Mouse (Mus musculus): ENCODE data around the gene Cebpe. TPM values are rescaled to one million over a fixed set of nuclear protein-coding genes. Genes with fewer than 3 reads are reported as not detected.

The Cebpe gene
- polyA plus RNA-seq, 1 experiment = not detected

GRCm38 (mm10) chr14:54749238-54749637, 37.3 kb upstream of the Cebpe start:
- Histone ChIP-seq H3K9ac (ENCODE audit: low read depth, poor library complexity, severe bottlenecking) (no peak overlapping the region), H3K4me3 (ENCODE audit: low read depth, low read length) (no peak overlapping the region), H3K27me3 (ENCODE audit: control insufficient read depth, insufficient read depth, low read length, poor library complexity, severe bottlenecking) (no peaks in the 10 kb centered on the region), H3K36me3 (ENCODE audit: control insufficient read depth, insufficient read depth, low read length, poor library complexity, severe bottlenecking) (no peaks in the 10 kb centered on the region), H3K9me3 (replicated peaks; ENCODE audit: control insufficient read depth, insufficient read depth, low read length, poor library complexity, severe bottlenecking) (no peaks in the 10 kb centered on the region), H3K27ac (ENCODE audit: insufficient read depth, low read length) (no peak overlapping the region), H3K4me1 (ENCODE audit: control insufficient read depth, insufficient read depth, low read length) (peaks cover 4% of the 10 kb centered on the region)
- TF ChIP-seq CTCF (IDR thresholded peaks at IDR 0.05; ENCODE audit: low read depth, low read length) = no peak
- TF ChIP-seq EP300 (IDR thresholded peaks at IDR 0.05; ENCODE audit: insufficient read depth, low read depth, low read length) = no peak
- TF ChIP-seq POLR2A (IDR thresholded peaks at IDR 0.05; ENCODE audit: insufficient read depth, low read length) = no peak

DNA sequence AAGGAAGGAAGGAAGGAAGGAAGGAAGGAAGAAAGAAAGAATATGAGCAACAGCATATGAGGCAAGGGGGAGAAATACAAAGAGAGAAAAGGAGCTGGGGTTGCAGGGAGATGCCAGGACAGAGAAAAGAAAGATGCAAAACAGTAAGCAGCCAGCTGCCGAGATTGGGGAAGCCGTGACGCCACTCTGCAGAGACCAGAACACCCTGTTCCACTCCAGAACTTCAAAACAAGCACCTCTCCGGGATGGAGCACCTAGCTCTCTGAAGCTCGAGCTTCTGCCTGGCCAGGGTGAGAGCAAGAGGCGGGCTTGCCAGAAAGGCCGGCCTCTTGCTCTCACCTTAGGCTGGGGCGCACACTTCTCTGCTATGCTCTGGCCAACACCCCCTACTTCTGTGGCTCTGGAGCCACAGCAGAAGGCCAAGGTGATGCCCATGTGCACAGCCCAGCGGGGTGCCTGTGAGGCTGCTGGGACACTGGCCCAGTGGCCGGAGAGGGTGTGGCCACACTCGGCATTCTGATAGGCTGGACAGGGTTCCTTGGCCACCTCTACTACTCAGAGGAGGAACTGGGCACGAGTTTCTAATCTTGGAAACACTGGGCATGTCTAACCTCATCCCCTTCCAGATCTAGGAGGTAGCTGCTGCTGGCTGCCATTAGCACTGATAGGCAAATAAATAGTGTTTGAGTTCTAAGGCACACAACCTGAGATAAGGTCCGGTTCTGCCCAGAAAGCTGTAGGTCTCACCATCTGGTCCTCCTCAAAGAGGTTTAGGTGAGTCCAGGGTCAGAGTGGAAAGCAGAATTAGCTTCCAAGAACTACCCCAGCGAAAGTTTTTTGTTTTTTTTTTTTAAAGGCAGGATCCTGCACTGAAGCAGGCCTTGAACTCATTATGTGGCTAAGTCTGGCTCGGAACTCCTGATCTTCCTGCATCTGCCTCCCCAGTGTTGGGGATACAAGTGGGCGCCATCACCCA, 36.3 kb upstream of the Cebpe start:
- no peak overlapping the region for H3K9ac ChIP-seq (ENCODE audit: low read depth, poor library complexity, severe bottlenecking)
- no peaks in the 10 kb centered on the region for H3K9me3 ChIP-seq (replicated peaks; ENCODE audit: control insufficient read depth, insufficient read depth, low read length, poor library complexity, severe bottlenecking)
- H3K4me1 ChIP-seq (ENCODE audit: control insufficient read depth, insufficient read depth, low read length) = peaks cover 2% of the 10 kb centered on the region
- no peak for TF ChIP-seq CTCF (IDR thresholded peaks at IDR 0.05; ENCODE audit: low read depth, low read length)
- no peak for TF ChIP-seq POLR2A (IDR thresholded peaks at IDR 0.05; ENCODE audit: insufficient read depth, low read length)
- no peak for TF ChIP-seq EP300 (IDR thresholded peaks at IDR 0.05; ENCODE audit: insufficient read depth, low read depth, low read length)
- no peak overlapping the region for H3K27ac ChIP-seq (ENCODE audit: insufficient read depth, low read length)
- H3K4me3 ChIP-seq (ENCODE audit: low read depth, low read length) = no peak overlapping the region
- no peaks in the 10 kb centered on the region for H3K36me3 ChIP-seq (ENCODE audit: control insufficient read depth, insufficient read depth, low read length, poor library complexity, severe bottlenecking)
- H3K27me3 ChIP-seq (ENCODE audit: control insufficient read depth, insufficient read depth, low read length, poor library complexity, severe bottlenecking) = no peaks in the 10 kb centered on the region

- Histone ChIP-seq H3K4me3 (ENCODE audit: low read depth, low read length) (no peak overlapping the region), H3K36me3 (ENCODE audit: control insufficient read depth, insufficient read depth, low read length, poor library complexity, severe bottlenecking) (no peaks in the 10 kb centered on the region), H3K9ac (ENCODE audit: low read depth, poor library complexity, severe bottlenecking) (no peak overlapping the region), H3K9me3 (replicated peaks; ENCODE audit: control insufficient read depth, insufficient read depth, low read length, poor library complexity, severe bottlenecking) (no peaks in the 10 kb centered on the region), H3K27me3 (ENCODE audit: control insufficient read depth, insufficient read depth, low read length, poor library complexity, severe bottlenecking) (no peaks in the 10 kb centered on the region), H3K4me1 (ENCODE audit: control insufficient read depth, insufficient read depth, low read length) (peaks cover 2% of the 10 kb centered on the region), H3K27ac (ENCODE audit: insufficient read depth, low read length) (no peak overlapping the region)
- TF ChIP-seq POLR2A (IDR thresholded peaks at IDR 0.05; ENCODE audit: insufficient read depth, low read length) (no peak), EP300 (IDR thresholded peaks at IDR 0.05; ENCODE audit: insufficient read depth, low read depth, low read length) (no peak), CTCF (IDR thresholded peaks at IDR 0.05; ENCODE audit: low read depth, low read length) (no peak)
Measured at GRCm38 (mm10) chr14:54746038-54746437, 34.1 kb upstream of the Cebpe start.

GRCm38 (mm10) chr14:54744473-54744872, 32.5 kb upstream of the Cebpe start:
- TF ChIP-seq CTCF (IDR thresholded peaks at IDR 0.05; ENCODE audit: low read depth, low read length) (no peak), POLR2A (IDR thresholded peaks at IDR 0.05; ENCODE audit: insufficient read depth, low read length) (no peak), EP300 (IDR thresholded peaks at IDR 0.05; ENCODE audit: insufficient read depth, low read depth, low read length) (no peak)
- Histone ChIP-seq H3K4me3 (ENCODE audit: low read depth, low read length) (no peak overlapping the region), H3K4me1 (ENCODE audit: control insufficient read depth, insufficient read depth, low read length) (peaks cover 2% of the 10 kb centered on the region), H3K27ac (ENCODE audit: insufficient read depth, low read length) (no peak overlapping the region), H3K9me3 (replicated peaks; ENCODE audit: control insufficient read depth, insufficient read depth, low read length, poor library complexity, severe bottlenecking) (no peaks in the 10 kb centered on the region), H3K36me3 (ENCODE audit: control insufficient read depth, insufficient read depth, low read length, poor library complexity, severe bottlenecking) (no peaks in the 10 kb centered on the region), H3K27me3 (ENCODE audit: control insufficient read depth, insufficient read depth, low read length, poor library complexity, severe bottlenecking) (no peaks in the 10 kb centered on the region), H3K9ac (ENCODE audit: low read depth, poor library complexity, severe bottlenecking) (no peak overlapping the region)

- no peaks in the 10 kb centered on the region for H3K27me3 ChIP-seq (ENCODE audit: control insufficient read depth, insufficient read depth, low read length, poor library complexity, severe bottlenecking)
- H3K9me3 ChIP-seq (replicated peaks; ENCODE audit: control insufficient read depth, insufficient read depth, low read length, poor library complexity, severe bottlenecking) = no peaks in the 10 kb centered on the region
Measured at GRCm38 (mm10) chr14:54742375-54742774, 30.4 kb upstream of the Cebpe start.

DNA sequence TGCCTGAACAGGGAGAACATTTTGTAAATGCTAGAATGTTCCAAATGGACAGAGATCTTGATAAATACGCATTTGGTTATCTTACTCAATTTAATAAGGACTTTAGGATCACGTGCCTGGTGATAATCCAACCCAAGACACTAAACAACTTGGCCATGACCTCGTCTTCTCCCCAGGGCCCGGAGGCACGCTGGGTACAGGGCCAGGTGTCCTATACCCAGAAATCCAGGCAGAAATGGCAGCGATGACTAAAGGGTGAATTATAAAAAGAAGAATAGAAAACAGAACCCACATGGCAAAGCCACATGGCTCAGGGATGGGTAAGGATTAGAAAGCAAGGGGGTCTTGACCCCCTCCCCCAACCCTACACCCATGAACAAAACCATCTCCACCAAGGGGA, 29.7 kb upstream of the Cebpe start:
- H3K27ac ChIP-seq (ENCODE audit: insufficient read depth, low read length) = no peak overlapping the region
- H3K27me3 ChIP-seq (ENCODE audit: control insufficient read depth, insufficient read depth, low read length, poor library complexity, severe bottlenecking) = no peaks in the 10 kb centered on the region
- no peaks in the 10 kb centered on the region for H3K36me3 ChIP-seq (ENCODE audit: control insufficient read depth, insufficient read depth, low read length, poor library complexity, severe bottlenecking)
- H3K4me1 ChIP-seq (ENCODE audit: control insufficient read depth, insufficient read depth, low read length) = peaks cover 2% of the 10 kb centered on the region
- H3K9ac ChIP-seq (ENCODE audit: low read depth, poor library complexity, severe bottlenecking) = no peak overlapping the region
- H3K4me3 ChIP-seq (ENCODE audit: low read depth, low read length) = no peak overlapping the region
- TF ChIP-seq EP300 (IDR thresholded peaks at IDR 0.05; ENCODE audit: insufficient read depth, low read depth, low read length) (no peak), CTCF (IDR thresholded peaks at IDR 0.05; ENCODE audit: low read depth, low read length) (no peak), POLR2A (IDR thresholded peaks at IDR 0.05; ENCODE audit: insufficient read depth, low read length) (no peak)
- H3K9me3 ChIP-seq (replicated peaks; ENCODE audit: control insufficient read depth, insufficient read depth, low read length, poor library complexity, severe bottlenecking) = no peaks in the 10 kb centered on the region

More at GRCm38 (mm10) chr14:54742375-54742774, 30.4 kb upstream of the Cebpe start:
- Histone ChIP-seq H3K36me3 (ENCODE audit: control insufficient read depth, insufficient read depth, low read length, poor library complexity, severe bottlenecking) (no peaks in the 10 kb centered on the region), H3K4me3 (ENCODE audit: low read depth, low read length) (no peak overlapping the region), H3K9ac (ENCODE audit: low read depth, poor library complexity, severe bottlenecking) (no peak overlapping the region), H3K4me1 (ENCODE audit: control insufficient read depth, insufficient read depth, low read length) (peaks cover 2% of the 10 kb centered on the region), H3K27ac (ENCODE audit: insufficient read depth, low read length) (no peak overlapping the region)
- no peak for TF ChIP-seq POLR2A (IDR thresholded peaks at IDR 0.05; ENCODE audit: insufficient read depth, low read length)
- no peak for TF ChIP-seq CTCF (IDR thresholded peaks at IDR 0.05; ENCODE audit: low read depth, low read length)
- TF ChIP-seq EP300 (IDR thresholded peaks at IDR 0.05; ENCODE audit: insufficient read depth, low read depth, low read length) = no peak
